Mouse (Mus musculus) heart, postnatal 0 days (tissue): ENCODE results near the gene Gm20425.
"Not testable (repeated sequence)": the region's sequence is repeated elsewhere in the genome, so short reads cannot be mapped to it uniquely, and the experiment has no call there.

Experiments used
- CTCF ChIP-seq: IDR thresholded peaks from 2 replicates; pipeline ENCODE4 v1.5.1; 2016; ENCODE audit warnings: antibody characterized with exemption, control low read depth, low read depth
- EP300 ChIP-seq: IDR thresholded peaks from 2 replicates; pipeline ENCODE4 v1.6.1; 2016; ENCODE audit warnings: antibody characterized with exemption, low read depth

- not testable (repeated sequence) for TF ChIP-seq CTCF, EP300
Measured at GRCm38 (mm10) chr9:103155158-103155557, 74.9 kb downstream of the Gm20425 start.
